Mouse (Mus musculus) hindbrain, postnatal 0 days (tissue): Measurements from ENCODE around the gene Nkx3-2. TPM values are rescaled to one million over a fixed set of nuclear protein-coding genes. Genes with fewer than 3 reads are reported as not detected.

Experiments used
- ATAC-seq: fragments of 200-750 bp; cut with Nextera tagmentation; 2 replicates; pipeline ENCODE4 v1.8.0; 2017; ENCODE audit warnings: mild to moderate bottlenecking, moderate TSS enrichment, moderate library complexity
- DNase-seq: peaks from one replicate; pipeline ENCODE4 v3.0.0-alpha.2; 2015; ENCODE audit warnings: low spot score
- H3K27ac ChIP-seq: fragments of 300-500 bp; sonication (generic); 2 replicates; pipeline ENCODE4 v1.5.1; 2014; ENCODE audit warnings: mild to moderate bottlenecking
- H3K27me3 ChIP-seq: fragments of 300-500 bp; sonication (generic); 2 replicates; pipeline ENCODE4 v1.6.1; 2014; ENCODE audit warnings: low read length, mixed read lengths; ENCODE audit not compliant: insufficient read depth
- H3K36me3 ChIP-seq: fragments of 300-500 bp; sonication (generic); 2 replicates; pipeline ENCODE4 v1.6.1; 2014; ENCODE audit warnings: low read length, mixed read lengths; ENCODE audit not compliant: insufficient read depth
- H3K4me1 ChIP-seq: fragments of 300-500 bp; sonication (generic); 2 replicates; pipeline ENCODE4 v1.6.1; 2014; ENCODE audit warnings: antibody characterized with exemption, low read length, mixed read lengths; ENCODE audit not compliant: insufficient read depth
- H3K4me2 ChIP-seq: fragments of 300-500 bp; sonication (generic); 2 replicates; pipeline ENCODE4 v1.6.1; 2014; ENCODE audit warnings: low read depth, mild to moderate bottlenecking, low read length, moderate library complexity, mixed read lengths
- H3K4me3 ChIP-seq: fragments of 300-500 bp; sonication (generic); 2 replicates; pipeline ENCODE4 v1.5.1; 2014; ENCODE audit warnings: low read length
- H3K9ac ChIP-seq: fragments of 300-500 bp; sonication (generic); replicated peaks from 2 replicates; pipeline ENCODE4 v1.6.1; 2014; ENCODE audit warnings: mild to moderate bottlenecking, low read length, moderate library complexity, mixed read lengths
- H3K9me3 ChIP-seq: fragments of 300-500 bp; sonication (generic); 2 replicates; pipeline ENCODE4 v1.6.1; 2016; ENCODE audit warnings: low read length, mixed read lengths
- CTCF ChIP-seq: IDR thresholded peaks from 2 replicates; pipeline ENCODE4 v1.5.1; 2016; ENCODE audit warnings: antibody characterized with exemption, control low read depth, low read depth
- WGBS: fragments of 180-500 bp; shearing (Covaris S2); extraction: QIAGEN DNeasy Blood & Tissue Kit; methylation state at CpG from one replicate; pipeline ENCODE4 v1.1.7; 2014; 5-methylcytosine and 5-hydroxymethylcytosine counted together
- polyA plus RNA-seq: library from polyadenylated mRNA; unstranded; fragments of >200 nt; fragmentation: Nextera tagmentation; extraction: Ambion mirVana; gene quantifications from 2 replicates; pipeline ENCODE4 v1.2.1, GENCODE M21; 2015
- total RNA-seq: library from RNA; depleted of rRNA; stranded (reverse); fragments of >200 nt; gene quantifications from 2 replicates; pipeline ENCODE4 v1.2.3, GENCODE M21; 2014

Gene Nkx3-2
- total and polyA plus RNA-seq, 2 experiments from 2014 or later = not detected

DNA sequence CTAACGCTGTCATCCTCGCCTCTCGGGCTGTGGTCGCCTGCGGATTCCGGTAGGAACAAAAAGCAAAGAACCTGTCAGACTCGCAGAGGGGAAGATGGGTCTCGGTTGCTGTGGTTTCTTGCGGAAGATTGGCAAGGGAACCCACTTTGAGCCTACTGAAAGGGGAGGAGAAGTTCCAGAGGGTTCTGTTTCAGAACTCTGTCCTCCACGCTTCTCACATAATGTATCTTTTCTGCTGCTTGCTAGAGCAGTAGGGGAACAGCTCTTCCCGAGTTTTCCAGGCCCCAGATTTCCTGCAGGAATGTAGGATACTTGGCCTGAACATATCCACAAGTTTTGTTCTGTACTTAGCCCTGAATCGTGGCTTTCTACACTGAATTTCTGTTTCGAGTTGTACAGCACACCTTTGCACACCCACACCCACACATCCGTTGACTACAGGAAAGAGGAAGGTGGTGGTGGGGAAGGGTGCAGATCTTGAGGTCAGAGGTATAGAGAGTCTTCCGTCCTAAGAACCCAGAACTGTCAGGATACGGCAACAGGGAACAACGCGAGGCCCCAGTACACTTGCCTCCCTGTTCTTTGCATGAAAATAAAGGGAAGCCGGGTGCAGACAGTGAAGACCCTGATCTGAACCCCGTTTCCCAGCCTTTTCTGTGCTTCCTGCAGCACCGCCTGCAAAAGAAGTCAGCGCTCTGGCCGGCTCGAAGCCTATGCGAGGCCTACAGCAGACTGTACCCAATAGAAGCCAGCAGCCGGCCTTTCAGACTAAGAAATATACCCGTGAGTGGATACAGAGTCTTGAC is 2.0 kb downstream of the Nkx3-2 start:
- peaks cover 10% of the 10 kb centered on the region for H3K4me1 ChIP-seq
- 0 out of 2 replicates have a peak overlapping the region, but pooled peaks have one; percentile 21 for H3K4me2 ChIP-seq
- H3K36me3 ChIP-seq = no peaks in the 10 kb centered on the region
- H3K4me3 ChIP-seq = peak overlapping the region; percentile 19
- peaks cover 86% of the 10 kb centered on the region for H3K27me3 ChIP-seq
- no peak for DNase-seq
- H3K9me3 ChIP-seq = no peaks in the 10 kb centered on the region
- 3% methylated on average over 27 of the region's 27 CpGs for WGBS
- no peak overlapping the region for H3K27ac ChIP-seq
- no peak for ATAC-seq
- no peak for TF ChIP-seq CTCF
- H3K9ac ChIP-seq = no peak overlapping the region

DNA sequence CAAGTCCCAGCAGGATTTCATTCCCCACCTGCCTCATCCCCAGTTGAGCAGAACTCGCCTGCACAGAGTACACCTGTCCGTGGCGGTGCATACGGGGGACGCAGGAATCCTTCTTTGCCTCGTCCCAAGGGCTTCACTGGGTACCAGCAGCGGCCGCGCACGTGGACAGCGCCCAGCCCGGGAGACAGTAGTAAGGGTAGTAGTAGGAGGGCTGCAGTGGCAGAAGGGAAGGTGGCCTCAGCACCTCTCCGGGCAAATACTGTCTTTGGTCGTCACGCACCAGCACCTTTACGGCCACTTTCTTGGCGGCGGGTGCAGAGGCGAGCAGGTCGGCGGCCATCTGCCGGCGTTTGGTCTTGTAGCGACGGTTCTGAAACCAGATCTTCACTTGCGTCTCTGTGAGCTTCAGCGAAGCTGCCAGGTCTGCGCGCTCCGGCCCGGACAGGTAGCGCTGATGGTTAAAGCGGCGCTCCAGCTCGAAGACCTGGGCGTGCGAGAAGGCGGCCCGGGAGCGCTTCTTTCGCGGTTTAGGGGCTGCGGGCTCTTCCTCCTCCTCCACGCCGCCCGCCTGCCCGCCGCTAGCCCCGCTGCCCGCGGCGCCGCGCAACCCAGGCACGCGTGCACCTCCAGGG is 2.7 kb downstream of the Nkx3-2 start:
- under 1% methylated on average over 54 of the region's 56 CpGs for WGBS
- peak overlapping the region; percentile 19 for H3K4me3 ChIP-seq
- no peak for ATAC-seq

DNA sequence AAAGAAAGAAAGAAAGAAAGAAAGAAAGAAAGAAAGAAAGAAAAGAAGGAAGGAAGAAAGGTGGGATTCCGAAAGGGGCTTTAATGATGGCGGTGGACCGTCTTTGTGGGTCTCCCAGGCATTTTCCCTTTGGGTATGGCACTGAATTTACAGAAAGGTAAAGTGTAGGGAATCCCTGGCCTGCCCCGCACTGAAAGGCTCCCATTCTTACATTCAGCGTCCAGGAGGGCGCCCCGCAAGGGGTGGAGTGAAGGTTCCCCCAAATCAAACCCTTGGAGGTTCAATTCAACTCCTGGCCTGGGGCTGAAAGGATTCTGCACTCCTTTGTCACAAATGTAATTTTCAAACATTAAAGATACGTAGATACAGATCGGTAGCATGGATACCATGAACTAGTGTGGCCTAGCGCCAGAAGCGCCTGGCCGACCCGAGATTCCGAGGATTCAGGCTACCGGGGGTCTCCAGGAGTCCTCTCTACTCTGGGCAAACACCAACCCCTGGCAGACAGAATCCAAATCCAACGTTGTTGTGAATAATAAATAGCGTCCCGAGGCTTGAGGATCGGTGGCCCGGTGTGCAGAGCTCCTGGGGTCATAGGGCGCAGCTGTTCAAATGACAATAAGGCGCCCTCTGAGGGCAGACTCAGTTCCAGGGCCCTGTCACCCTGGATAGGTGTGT is 3.3 kb downstream of the Nkx3-2 start:
- TF ChIP-seq CTCF = no peak
- ATAC-seq (no peak), DNase-seq (no peak)
- Histone ChIP-seq H3K9me3 (no peaks in the 10 kb centered on the region), H3K36me3 (no peaks in the 10 kb centered on the region), H3K27me3 (peaks cover 81% of the 10 kb centered on the region), H3K4me1 (peaks cover 10% of the 10 kb centered on the region), H3K4me3 (peak overlapping the region; percentile 19; the same call in 1 of the 2 replicates), H3K27ac (no peak overlapping the region), H3K9ac (no peak overlapping the region), H3K4me2 (no peak overlapping the region)
- WGBS = 2% methylated on average over 22 of the region's 22 CpGs

More for the DNA sequence above, 2.7 kb downstream of the Nkx3-2 start:
- no peak for DNase-seq
- Histone ChIP-seq H3K9ac (no peak overlapping the region), H3K27me3 (peaks cover 86% of the 10 kb centered on the region), H3K4me1 (peaks cover 10% of the 10 kb centered on the region), H3K36me3 (no peaks in the 10 kb centered on the region), H3K27ac (no peak overlapping the region), H3K4me2 (peak overlapping the region; percentile 21; the same call in 1 of the 2 replicates), H3K9me3 (no peaks in the 10 kb centered on the region)
- no peak for TF ChIP-seq CTCF

DNA sequence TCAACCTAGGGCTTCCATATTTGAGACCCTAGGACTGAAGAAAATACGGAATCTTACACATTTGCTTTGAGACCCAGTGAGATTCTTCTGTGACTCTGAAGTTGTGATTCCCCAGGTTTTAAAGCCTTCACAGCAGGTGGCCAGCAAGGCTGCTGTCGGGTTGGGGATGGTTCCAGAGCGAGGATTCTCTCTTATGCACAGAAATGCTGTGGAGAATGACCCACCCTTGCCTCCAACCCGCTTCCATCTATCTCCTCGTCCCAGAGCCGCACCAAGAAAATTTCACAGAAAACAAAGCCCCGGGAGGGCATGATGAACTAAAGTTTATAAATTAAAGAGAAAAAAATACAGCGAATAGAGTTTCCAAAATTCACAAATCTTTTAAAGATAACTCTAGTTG is 4.2 kb downstream of the Nkx3-2 start:
- TF ChIP-seq CTCF = no peak
- Histone ChIP-seq H3K4me3 (no peak overlapping the region), H3K27me3 (peaks cover 83% of the 10 kb centered on the region), H3K4me1 (peaks cover 10% of the 10 kb centered on the region), H3K27ac (no peak overlapping the region), H3K4me2 (no peak overlapping the region), H3K9me3 (no peaks in the 10 kb centered on the region), H3K36me3 (no peaks in the 10 kb centered on the region), H3K9ac (no peak overlapping the region)
- ATAC-seq (no peak), DNase-seq (no peak)
- WGBS = 7% methylated on average over 8 of the region's 8 CpGs

DNA sequence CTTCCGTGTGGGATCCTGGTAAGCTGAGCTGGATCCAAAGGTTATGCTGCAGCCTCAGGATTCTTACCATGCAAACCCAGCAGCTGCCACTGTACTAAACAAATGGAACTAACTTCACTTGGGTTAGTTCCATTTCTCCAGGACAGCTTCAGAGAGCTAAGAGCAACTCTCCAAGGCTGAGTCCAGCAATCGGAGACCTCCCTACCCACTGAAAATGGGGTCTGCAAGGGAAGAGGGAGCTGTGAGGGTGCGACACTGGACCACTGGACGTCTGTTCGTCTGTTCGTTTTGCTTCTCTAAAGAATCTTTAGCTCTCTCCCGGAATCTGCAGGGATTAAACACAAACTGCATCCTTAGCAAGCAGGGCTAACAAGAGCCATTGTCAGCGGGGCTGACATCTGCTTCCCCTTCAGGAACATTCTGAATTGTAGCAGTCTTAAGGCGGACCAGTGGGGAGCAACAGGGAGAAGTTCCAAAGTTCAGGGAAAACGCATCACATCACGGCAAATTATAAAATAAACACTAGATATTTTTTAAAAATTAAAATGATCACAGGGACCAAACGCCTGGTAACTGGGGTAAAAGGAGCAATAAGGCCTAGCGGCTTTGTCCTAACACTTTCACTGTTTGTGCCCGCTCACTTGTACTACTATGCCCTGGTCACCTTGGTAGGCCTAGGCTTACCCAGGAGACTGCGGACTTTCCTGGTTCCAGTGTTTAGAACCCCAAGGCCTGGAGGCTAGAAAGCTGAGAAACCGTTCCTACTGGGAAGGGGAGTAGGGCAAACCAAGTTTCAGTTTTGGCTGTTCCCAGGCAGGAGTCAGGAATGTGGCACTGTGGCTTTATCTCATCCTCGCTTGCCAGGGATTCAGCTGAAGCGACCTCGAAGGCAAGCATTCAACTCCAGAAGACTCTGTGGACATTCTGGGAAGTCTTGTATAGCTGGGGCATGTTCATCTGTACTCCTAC is 5.3 kb downstream of the Nkx3-2 start:
- Histone ChIP-seq H3K27me3 (peaks cover 87% of the 10 kb centered on the region), H3K9ac (no peak overlapping the region), H3K9me3 (no peaks in the 10 kb centered on the region), H3K4me3 (no peak overlapping the region), H3K36me3 (no peaks in the 10 kb centered on the region), H3K27ac (no peak overlapping the region), H3K4me2 (no peak overlapping the region), H3K4me1 (peaks cover 7% of the 10 kb centered on the region)
- ATAC-seq = no peak
- no peak for TF ChIP-seq CTCF
- 10% methylated on average over 19 of the region's 19 CpGs for WGBS
- DNase-seq = no peak

DNA sequence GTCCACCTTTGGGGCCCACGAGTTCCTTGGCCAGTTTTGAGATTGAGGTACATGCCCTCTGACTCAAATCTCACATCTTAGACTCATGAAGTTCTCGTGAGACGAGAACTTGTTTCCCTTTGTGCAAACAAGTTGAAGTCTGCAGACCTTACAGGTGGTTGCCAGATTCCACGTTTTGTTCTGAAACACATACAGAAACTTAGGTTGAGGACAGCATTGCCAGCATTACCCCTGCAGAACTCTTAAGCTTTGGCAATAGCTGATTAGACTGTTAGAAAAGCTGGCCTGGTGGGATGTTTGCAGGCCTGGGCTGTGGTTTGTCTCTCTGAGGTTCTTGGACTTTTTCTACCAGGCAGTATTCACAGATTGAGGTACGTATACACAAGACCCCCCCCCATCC is 7.0 kb downstream of the Nkx3-2 start:
- Histone ChIP-seq H3K4me2 (no peak overlapping the region), H3K9me3 (no peaks in the 10 kb centered on the region), H3K4me1 (no peaks in the 10 kb centered on the region; the same call in 1 of the 2 replicates), H3K4me3 (no peak overlapping the region), H3K9ac (no peak overlapping the region), H3K36me3 (no peaks in the 10 kb centered on the region), H3K27ac (no peak overlapping the region), H3K27me3 (peaks cover 85% of the 10 kb centered on the region)
- DNase-seq = no peak
- TF ChIP-seq CTCF = no peak
- WGBS = 7% methylated on average over 5 of the region's 5 CpGs
- ATAC-seq = no peak
